Mouse (Mus musculus) hindbrain, embryonic 14.5 days (tissue): ENCODE measurements around the gene Pik3r2. TPM values are rescaled to one million over a fixed set of nuclear protein-coding genes. Genes with fewer than 3 reads are reported as not detected.

ENCODE experiments used
- ATAC-seq: fragments of 200-750 bp; cut with Nextera tagmentation; 2 replicates; pipeline ENCODE4 v1.8.0; 2017; ENCODE audit warnings: moderate number of reproducible peaks, mild to moderate bottlenecking, moderate TSS enrichment, moderate library complexity; ENCODE audit not compliant: low FRiP score
- DNase-seq: peaks from one replicate; pipeline ENCODE4 v3.0.0-alpha.2; 2015; ENCODE audit warnings: low spot score
- H3K27ac ChIP-seq: fragments of 300-500 bp; sonication (generic); 2 replicates; pipeline ENCODE4 v1.5.1; 2014; ENCODE audit warnings: mild to moderate bottlenecking, moderate library complexity
- H3K27me3 ChIP-seq: fragments of 300-500 bp; sonication (generic); 2 replicates; pipeline ENCODE4 v1.6.1; 2014; ENCODE audit warnings: mild to moderate bottlenecking, low read length, mixed read lengths; ENCODE audit not compliant: control insufficient read depth, insufficient read depth
- H3K36me3 ChIP-seq: fragments of 300-500 bp; sonication (generic); replicated peaks from 2 replicates; pipeline ENCODE4 v1.6.1; 2014; ENCODE audit not compliant: control insufficient read depth, insufficient read depth
- H3K4me1 ChIP-seq: fragments of 300-500 bp; sonication (generic); replicated peaks from 2 replicates; pipeline ENCODE4 v1.6.1; 2014; ENCODE audit warnings: antibody characterized with exemption, low read length, mixed read lengths; ENCODE audit not compliant: control insufficient read depth, insufficient read depth
- H3K4me2 ChIP-seq: fragments of 300-500 bp; sonication (generic); replicated peaks from 2 replicates; pipeline ENCODE4 v1.6.1; 2014; ENCODE audit warnings: mild to moderate bottlenecking, moderate library complexity
- H3K4me3 ChIP-seq: fragments of 300-500 bp; sonication (generic); replicated peaks from 2 replicates; pipeline ENCODE4 v1.5.1; 2014; ENCODE audit warnings: mild to moderate bottlenecking, low read length
- H3K9ac ChIP-seq: fragments of 300-500 bp; sonication (generic); 2 replicates; pipeline ENCODE4 v1.6.1; 2014
- H3K9me3 ChIP-seq: fragments of 300-500 bp; sonication (generic); 2 replicates; pipeline ENCODE4 v1.6.1; 2016; ENCODE audit warnings: low read length; ENCODE audit not compliant: control insufficient read depth
- WGBS: fragments of 180-500 bp; shearing (Covaris S2); extraction: QIAGEN DNeasy Blood & Tissue Kit; methylation state at CpG from one replicate; pipeline ENCODE4 v1.1.7; 2014; 5-methylcytosine and 5-hydroxymethylcytosine counted together
- polyA plus RNA-seq: library from polyadenylated mRNA; unstranded; fragments of >200 nt; fragmentation: Nextera tagmentation; extraction: Ambion mirVana; gene quantifications from 2 replicates; pipeline ENCODE4 v1.2.1, GENCODE M21; 2014

Pik3r2 gene
- polyA plus RNA-seq, 1 experiment from 2014 or later: 83.0 TPM

GRCm38 (mm10) chr8:70771217-70771616, 5.3 kb downstream of the Pik3r2 start:
- DNase-seq: no peak
- no peak overlapping the region for H3K27ac ChIP-seq
- no peak overlapping the region for H3K4me2 ChIP-seq
- no peak overlapping the region for H3K4me3 ChIP-seq
- H3K4me1 ChIP-seq: peaks cover 34% of the 10 kb centered on the region
- no peaks in the 10 kb centered on the region for H3K9me3 ChIP-seq
- ATAC-seq: no peak
- no peak overlapping the region for H3K9ac ChIP-seq
- 93% methylated on average over 7 of the region's 7 CpGs for WGBS
- H3K27me3 ChIP-seq: no peaks in the 10 kb centered on the region
- peaks cover 66% of the 10 kb centered on the region for H3K36me3 ChIP-seq

- H3K4me1 ChIP-seq: peaks cover 37% of the 10 kb centered on the region
- H3K4me2 ChIP-seq: no peak overlapping the region
- WGBS: 97% methylated on average over 13 of the region's 13 CpGs
- H3K36me3 ChIP-seq: peaks cover 66% of the 10 kb centered on the region
- ATAC-seq (no peak), DNase-seq (no peak)
- H3K27ac ChIP-seq: no peak overlapping the region
- no peaks in the 10 kb centered on the region for H3K9me3 ChIP-seq
- no peak overlapping the region for H3K4me3 ChIP-seq
- no peaks in the 10 kb centered on the region for H3K27me3 ChIP-seq
- no peak overlapping the region for H3K9ac ChIP-seq
Measured at GRCm38 (mm10) chr8:70770748-70771147, 5.8 kb downstream of the Pik3r2 start.

- no peak overlapping the region for H3K9ac ChIP-seq
- no peak for DNase-seq
- no peak overlapping the region for H3K27ac ChIP-seq
- peaks cover 66% of the 10 kb centered on the region for H3K36me3 ChIP-seq
- WGBS: 78% methylated on average over 12 of the region's 12 CpGs
- H3K4me3 ChIP-seq: no peak overlapping the region
- H3K9me3 ChIP-seq: no peaks in the 10 kb centered on the region
- H3K27me3 ChIP-seq: no peaks in the 10 kb centered on the region
- no peak for ATAC-seq
- H3K4me1 ChIP-seq: peaks cover 29% of the 10 kb centered on the region
- H3K4me2 ChIP-seq: no peak overlapping the region
Measured at GRCm38 (mm10) chr8:70769858-70770257, 6.7 kb downstream of the Pik3r2 start.

- Histone ChIP-seq H3K27me3 (no peaks in the 10 kb centered on the region), H3K36me3 (peaks cover 66% of the 10 kb centered on the region), H3K4me3 (no peak overlapping the region), H3K4me2 (no peak overlapping the region), H3K27ac (no peak overlapping the region), H3K4me1 (peaks cover 24% of the 10 kb centered on the region), H3K9me3 (no peaks in the 10 kb centered on the region), H3K9ac (no peak overlapping the region)
- peak; percentile 98 for DNase-seq
- peak; percentile 79 for ATAC-seq
- 10% methylated on average over 26 of the region's 26 CpGs for WGBS
Measured at GRCm38 (mm10) chr8:70769359-70769758, 7.2 kb downstream of the Pik3r2 start.

GRCm38 (mm10) chr8:70768956-70769355, 7.6 kb downstream of the Pik3r2 start:
- peaks cover 64% of the 10 kb centered on the region for H3K36me3 ChIP-seq
- peaks cover 20% of the 10 kb centered on the region for H3K4me1 ChIP-seq
- DNase-seq (no peak), ATAC-seq (peak; percentile 9)
- H3K27ac ChIP-seq: no peak overlapping the region
- H3K9ac ChIP-seq: no peak overlapping the region
- H3K4me2 ChIP-seq: no peak overlapping the region
- WGBS: 83% methylated on average over 16 of the region's 16 CpGs
- H3K4me3 ChIP-seq: no peak overlapping the region
- H3K9me3 ChIP-seq: no peaks in the 10 kb centered on the region
- H3K27me3 ChIP-seq: no peaks in the 10 kb centered on the region

GRCm38 (mm10) chr8:70768231-70768776, 8.2 kb downstream of the Pik3r2 start:
- WGBS: 96% methylated on average over 32 of the region's 32 CpGs

GRCm38 (mm10) chr8:70767503-70767902, 9.0 kb downstream of the Pik3r2 start:
- Histone ChIP-seq H3K27me3 (no peaks in the 10 kb centered on the region), H3K36me3 (peaks cover 49% of the 10 kb centered on the region), H3K4me2 (no peak overlapping the region), H3K4me1 (peaks cover 10% of the 10 kb centered on the region; the same call in 1 of the 2 replicates), H3K9ac (no peak overlapping the region), H3K27ac (no peak overlapping the region), H3K9me3 (no peaks in the 10 kb centered on the region), H3K4me3 (no peak overlapping the region)
- WGBS: 78% methylated on average over 6 of the region's 6 CpGs
- DNase-seq: no peak
- ATAC-seq: no peak

More at GRCm38 (mm10) chr8:70768231-70768776, 8.2 kb downstream of the Pik3r2 start:
- H3K27me3 ChIP-seq: no peaks in the 10 kb centered on the region
- ATAC-seq: no peak
- no peak overlapping the region for H3K9ac ChIP-seq
- H3K27ac ChIP-seq: no peak overlapping the region
- H3K4me1 ChIP-seq: peaks cover 14% of the 10 kb centered on the region
- H3K9me3 ChIP-seq: no peaks in the 10 kb centered on the region
- H3K4me2 ChIP-seq: no peak overlapping the region
- DNase-seq: no peak
- peaks cover 57% of the 10 kb centered on the region for H3K36me3 ChIP-seq
- no peak overlapping the region for H3K4me3 ChIP-seq

- no peak for DNase-seq
- Histone ChIP-seq H3K9me3 (no peaks in the 10 kb centered on the region), H3K27ac (no peak overlapping the region), H3K4me1 (peaks cover 10% of the 10 kb centered on the region; the same call in 1 of the 2 replicates), H3K27me3 (no peaks in the 10 kb centered on the region), H3K9ac (peak overlapping the region; percentile 34; the same call in 1 of the 2 replicates), H3K4me3 (peak overlapping the region; percentile 20), H3K4me2 (peak overlapping the region; percentile 48), H3K36me3 (peaks cover 43% of the 10 kb centered on the region)
- ATAC-seq: no peak
- WGBS: 8% methylated on average over 21 of the region's 21 CpGs
Measured at GRCm38 (mm10) chr8:70766571-70767440, 9.7 kb downstream of the Pik3r2 start.

- DNase-seq (no peak), ATAC-seq (no peak)
- no peak overlapping the region for H3K27ac ChIP-seq
- H3K4me3 ChIP-seq: peak overlapping the region; percentile 20
- 2% methylated on average over 34 of the region's 34 CpGs for WGBS
- peak overlapping the region; percentile 48 for H3K4me2 ChIP-seq
- H3K9ac ChIP-seq: peak overlapping the region; percentile 34; the same call in 1 of the 2 replicates
- peaks cover 16% of the 10 kb centered on the region for H3K4me1 ChIP-seq
- H3K36me3 ChIP-seq: peaks cover 35% of the 10 kb centered on the region
- H3K27me3 ChIP-seq: no peaks in the 10 kb centered on the region
- H3K9me3 ChIP-seq: no peaks in the 10 kb centered on the region
Measured at GRCm38 (mm10) chr8:70765838-70766570, 10.5 kb downstream of the Pik3r2 start.
